Mouse (Mus musculus): ENCODE data around the gene Lrrc1. TPM values are rescaled to one million over a fixed set of nuclear protein-coding genes. Genes with fewer than 3 reads are reported as not detected.

The Lrrc1 gene
- polyA plus RNA-seq, 3 experiments from 2014 or later, result 2.3 to 4.3 (median 2.4) TPM

GRCm38 (mm10) chr9:77543351-77544321 is 1.0 kb downstream of the Lrrc1 start:
- ATAC-seq, result peak; percentile 24

GRCm38 (mm10) chr9:77541556-77541955 is 3.1 kb downstream of the Lrrc1 start:
- no peak for ATAC-seq

- ATAC-seq, result no peak
These were observed 5.4 kb downstream of the Lrrc1 start for GRCm38 (mm10) chr9:77539232-77539631.

- no peak for ATAC-seq
These were observed 7.3 kb downstream of the Lrrc1 start for GRCm38 (mm10) chr9:77537357-77537756.

- no peak for ATAC-seq
These were observed 7.8 kb downstream of the Lrrc1 start for GRCm38 (mm10) chr9:77536832-77537231.

GRCm38 (mm10) chr9:77536286-77536685 is 8.4 kb downstream of the Lrrc1 start:
- no peak for ATAC-seq

GRCm38 (mm10) chr9:77535021-77535744 is 9.5 kb downstream of the Lrrc1 start:
- ATAC-seq, result no peak

- no peak for ATAC-seq
These were observed 16.2 kb downstream of the Lrrc1 start for GRCm38 (mm10) chr9:77528379-77529041.

GRCm38 (mm10) chr9:77527170-77527569 is 17.5 kb downstream of the Lrrc1 start:
- ATAC-seq, result no peak

GRCm38 (mm10) chr9:77526715-77527114 is 18.0 kb downstream of the Lrrc1 start:
- no peak for ATAC-seq

- no peak for ATAC-seq
These were observed 18.9 kb downstream of the Lrrc1 start for GRCm38 (mm10) chr9:77525595-77526295.

GRCm38 (mm10) chr9:77523793-77524192 is 20.9 kb downstream of the Lrrc1 start:
- ATAC-seq, result no peak

GRCm38 (mm10) chr9:77522476-77522875 is 22.2 kb downstream of the Lrrc1 start:
- no peak for ATAC-seq

- no peak for ATAC-seq
These were observed 25.5 kb downstream of the Lrrc1 start for GRCm38 (mm10) chr9:77519198-77519597.

GRCm38 (mm10) chr9:77516782-77517364 is 27.8 kb downstream of the Lrrc1 start:
- ATAC-seq, result no peak

- peak; percentile 92 for ATAC-seq
These were observed 30.8 kb downstream of the Lrrc1 start for GRCm38 (mm10) chr9:77513892-77514291.

- no peak for ATAC-seq
These were observed 32.5 kb downstream of the Lrrc1 start for GRCm38 (mm10) chr9:77512220-77512619.

- no peak for ATAC-seq
These were observed 34.1 kb downstream of the Lrrc1 start for GRCm38 (mm10) chr9:77510574-77510973.

GRCm38 (mm10) chr9:77507743-77508394 is 36.8 kb downstream of the Lrrc1 start:
- no peak for ATAC-seq

GRCm38 (mm10) chr9:77502548-77503438 is 41.9 kb downstream of the Lrrc1 start:
- ATAC-seq, result no peak

Data from inflammation-experienced regulatory T-cells, adult 6 months (primary cell).